34 mouse cellular contexts compared by ENCODE assay signal in the genomic region with DNA sequence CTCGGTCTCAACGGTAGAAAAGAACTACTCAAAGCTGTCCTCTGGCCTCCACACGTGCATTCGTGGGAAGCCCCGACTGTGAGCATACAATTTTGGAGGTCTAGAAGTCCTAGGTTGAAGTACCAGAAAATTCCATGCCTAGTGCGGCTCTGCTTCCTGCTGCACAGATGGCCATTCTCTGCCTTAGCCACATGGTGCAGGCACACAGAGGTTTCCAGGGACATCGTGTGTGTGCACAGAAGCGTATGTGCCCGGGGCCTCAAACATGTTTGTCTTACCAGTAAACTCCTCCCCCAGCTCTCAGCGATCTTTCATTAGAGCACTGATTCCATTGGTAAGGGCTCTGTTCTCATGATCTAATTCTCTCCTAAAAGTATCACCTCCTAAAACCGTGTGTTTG. TPM values are rescaled to one million over a fixed set of nuclear protein-coding genes. Genes with fewer than 3 reads are reported as not detected.
DNase-seq lines count a peak whose midpoint lies in the region; ATAC-seq and TF ChIP-seq lines count a peak whose summit lies in the region.
"Had no signal": no experiment of that assay in that cellular context is flagged by ENCODE, and none has a peak within 500 bp of the region (broad histone marks: within the 10 kb centered on the region; RNA-seq: fewer than 3 reads in every experiment).

No protein-coding gene starts in this region.

- no peak for DNase-seq in forebrain, postnatal 0 days
- DNase-seq in layer of hippocampus, adult 2 months (ENCODE audit: low spot score in 2 of 2): no peak
- DNase-seq in layer of hippocampus, postnatal 36 days: no peak
- DNase-seq in urinary bladder, postnatal 10 days (ENCODE audit: low spot score): no peak
- DNase-seq: adrenal gland, postnatal 14 days; cerebellum, adult 18-20 months; gastrocnemius, adult 2 months; gastrocnemius, postnatal 36 days; heart, adult 2 months; heart, postnatal 4 days; kidney, adult 11 months; kidney, postnatal 25 days; right cerebral cortex, postnatal 4 days; thymus, postnatal 4 days had no signal

- H3K4me3 ChIP-seq in forebrain, embryonic 15.5 days: no peak overlapping the region
- no peak overlapping the region for H3K4me3 ChIP-seq in forebrain, postnatal 0 days (ENCODE audit: low read depth, low read length)
- no peak overlapping the region for H3K4me3 ChIP-seq in layer of hippocampus, adult 2 months
- no peak overlapping the region for H3K4me3 ChIP-seq in neural tube, embryonic 13.5 days
- H3K4me3 ChIP-seq in neural tube, embryonic 15.5 days (replicated peaks): no peak overlapping the region
- H3K4me3 ChIP-seq in hindbrain, embryonic 16.5 days (ENCODE audit: low read length): no peak overlapping the region
- H3K4me3 ChIP-seq: embryonic facial prominence, embryonic 13.5 days; gastrocnemius, adult 2 months; heart, adult 2 months; heart, embryonic 12.5 days; kidney, embryonic 15.5 days; limb, embryonic 13.5 days; lung, embryonic 15.5 days; midbrain, embryonic 10.5 days had no signal

- 0 out of 2 replicates have a peak overlapping the region, but pooled peaks have one; percentile 4 for H3K27ac ChIP-seq in forebrain, embryonic 15.5 days (replicated peaks)
- no peak overlapping the region for H3K27ac ChIP-seq in forebrain, postnatal 0 days (ENCODE audit: low read depth, low read length)
- H3K27ac ChIP-seq in layer of hippocampus, adult 2 months: peak overlapping the region; percentile 63
- peak overlapping the region; percentile 81 for H3K27ac ChIP-seq in neural tube, embryonic 13.5 days (replicated peaks)
- no peak overlapping the region; the same call in 1 of the 2 replicates for H3K27ac ChIP-seq in neural tube, embryonic 15.5 days (replicated peaks)
- 0 out of 2 replicates have a peak overlapping the region, but pooled peaks have one; percentile 23 for H3K27ac ChIP-seq in hindbrain, embryonic 16.5 days (ENCODE audit: low read depth, low read length)
- H3K27ac ChIP-seq: embryonic facial prominence, embryonic 13.5 days; gastrocnemius, adult 2 months; heart, adult 2 months; kidney, embryonic 15.5 days; limb, embryonic 13.5 days; lung, embryonic 15.5 days; midbrain, embryonic 10.5 days; stomach, postnatal 0 days had no signal

- 0 out of 2 replicates have a peak, but pooled peaks have one; percentile 12 for ATAC-seq in forebrain, embryonic 15.5 days (replicated peaks)
- ATAC-seq in forebrain, postnatal 0 days: no peak
- ATAC-seq in neural tube, embryonic 13.5 days (ENCODE audit: low read depth): peak; percentile 30; the same call in 1 of the 2 replicates
- no peak for ATAC-seq in neural tube, embryonic 15.5 days (ENCODE audit: low FRiP score)
- ATAC-seq in hindbrain, embryonic 16.5 days: no peak
- ATAC-seq: CD4-positive, CD25-positive, alpha-beta regulatory T cell, adult 4 months; inflammation-experienced regulatory T-cells, adult 6 months had no signal

- H3K9ac ChIP-seq in forebrain, embryonic 15.5 days (replicated peaks): no peak overlapping the region
- no peak overlapping the region for H3K9ac ChIP-seq in forebrain, postnatal 0 days
- H3K9ac ChIP-seq in neural tube, embryonic 13.5 days: 0 out of 2 replicates have a peak overlapping the region, but pooled peaks have one; percentile 17
- H3K9ac ChIP-seq in neural tube, embryonic 15.5 days (replicated peaks): no peak overlapping the region
- no peak overlapping the region for H3K9ac ChIP-seq in hindbrain, embryonic 16.5 days (ENCODE audit: low read depth, low read length)
- H3K9ac ChIP-seq: embryonic facial prominence, embryonic 13.5 days; heart, embryonic 12.5 days; kidney, embryonic 15.5 days; limb, embryonic 13.5 days; lung, embryonic 15.5 days had no signal

- WGBS in forebrain, embryonic 15.5 days: 72% methylated on average over 11 of the region's 11 CpGs
- 69% methylated on average over 11 of the region's 11 CpGs for WGBS in forebrain, postnatal 0 days
- WGBS in neural tube, embryonic 13.5 days: 66% methylated on average over 11 of the region's 11 CpGs
- WGBS in neural tube, embryonic 15.5 days: 55% methylated on average over 11 of the region's 11 CpGs
- 59% methylated on average over 11 of the region's 11 CpGs for WGBS in hindbrain, embryonic 16.5 days

- H3K27me3 ChIP-seq in forebrain, embryonic 15.5 days: peaks cover 9% of the 10 kb centered on the region; the same call in 1 of the 2 replicates
- no peaks in the 10 kb centered on the region; the same call in 1 of the 2 replicates for H3K27me3 ChIP-seq in forebrain, postnatal 0 days (ENCODE audit: insufficient read depth, low read length)
- peaks cover 26% of the 10 kb centered on the region for H3K27me3 ChIP-seq in neural tube, embryonic 13.5 days
- H3K27me3 ChIP-seq in neural tube, embryonic 15.5 days (replicated peaks): peaks cover 10% of the 10 kb centered on the region
- H3K27me3 ChIP-seq in hindbrain, embryonic 16.5 days (replicated peaks; ENCODE audit: control insufficient read depth, insufficient read depth, low read length): peaks cover 6% of the 10 kb centered on the region

- H3K4me1 ChIP-seq in forebrain, embryonic 15.5 days: peaks cover 33% of the 10 kb centered on the region
- no peaks in the 10 kb centered on the region for H3K4me1 ChIP-seq in forebrain, postnatal 0 days (ENCODE audit: insufficient read depth)
- H3K4me1 ChIP-seq in neural tube, embryonic 13.5 days (replicated peaks): peaks cover 71% of the 10 kb centered on the region
- peaks cover 50% of the 10 kb centered on the region for H3K4me1 ChIP-seq in neural tube, embryonic 15.5 days
- peaks cover 13% of the 10 kb centered on the region for H3K4me1 ChIP-seq in hindbrain, embryonic 16.5 days (ENCODE audit: control insufficient read depth, insufficient read depth, low read depth, low read length)

- no peak for TF ChIP-seq CTCF in forebrain, postnatal 0 days (IDR thresholded peaks at IDR 0.05; ENCODE audit: low read depth)
- no peak for TF ChIP-seq CTCF in layer of hippocampus, adult 2 months (conservative IDR thresholded peaks at IDR 0.05)

- H3K9me3 ChIP-seq in forebrain, embryonic 15.5 days: no peaks in the 10 kb centered on the region
- no peaks in the 10 kb centered on the region for H3K9me3 ChIP-seq in forebrain, postnatal 0 days (ENCODE audit: low read length)
- H3K9me3 ChIP-seq in neural tube, embryonic 13.5 days: no peaks in the 10 kb centered on the region
- no peaks in the 10 kb centered on the region for H3K9me3 ChIP-seq in neural tube, embryonic 15.5 days (replicated peaks)
- H3K9me3 ChIP-seq in hindbrain, embryonic 16.5 days (ENCODE audit: control insufficient read depth, low read length): no peaks in the 10 kb centered on the region
- H3K9me3 ChIP-seq: embryonic facial prominence, embryonic 13.5 days; heart, embryonic 12.5 days; kidney, embryonic 15.5 days; limb, embryonic 13.5 days; lung, embryonic 15.5 days; midbrain, embryonic 10.5 days had no signal

- H3K4me2 ChIP-seq in forebrain, embryonic 15.5 days (replicated peaks): no peak overlapping the region
- H3K4me2 ChIP-seq in forebrain, postnatal 0 days (ENCODE audit: low read depth): no peak overlapping the region
- H3K4me2 ChIP-seq in neural tube, embryonic 13.5 days: no peak overlapping the region
- no peak overlapping the region for H3K4me2 ChIP-seq in neural tube, embryonic 15.5 days
- H3K4me2 ChIP-seq in hindbrain, embryonic 16.5 days (ENCODE audit: low read length): no peak overlapping the region
- H3K4me2 ChIP-seq: embryonic facial prominence, embryonic 13.5 days; heart, embryonic 12.5 days; kidney, embryonic 15.5 days; limb, embryonic 13.5 days; liver, embryonic 11.5 days; lung, embryonic 15.5 days had no signal

- peaks cover 7% of the 10 kb centered on the region; the same call in 1 of the 2 replicates for H3K36me3 ChIP-seq in forebrain, embryonic 15.5 days
- peaks cover 7% of the 10 kb centered on the region; the same call in 1 of the 2 replicates for H3K36me3 ChIP-seq in forebrain, postnatal 0 days (ENCODE audit: insufficient read depth)
- peaks cover 17% of the 10 kb centered on the region for H3K36me3 ChIP-seq in neural tube, embryonic 13.5 days
- H3K36me3 ChIP-seq in neural tube, embryonic 15.5 days: no peaks in the 10 kb centered on the region
- no peaks in the 10 kb centered on the region for H3K36me3 ChIP-seq in hindbrain, embryonic 16.5 days (ENCODE audit: control insufficient read depth, insufficient read depth, low read length)
- H3K36me3 ChIP-seq: embryonic facial prominence, embryonic 13.5 days; heart, embryonic 12.5 days; kidney, embryonic 15.5 days; limb, embryonic 13.5 days; lung, embryonic 15.5 days had no signal

RNA-seq across cellular contexts. Expression of a gene that starts 7.4 kb away (rescaled TPM):
- 11.1 and 13.0 TPM in 2 replicates for polyA plus RNA-seq in forebrain, embryonic 15.5 days (2015; fragmentation: Nextera tagmentation; extraction: Ambion mirVana)
- total RNA-seq in forebrain, postnatal 0 days (2014; rRNA removed): 18.4 and 27.3 TPM in 2 replicates
- 11.9 and 16.4 TPM in 2 replicates for polyA plus RNA-seq in forebrain, postnatal 0 days (2015; fragmentation: Nextera tagmentation; extraction: Ambion mirVana)
- total RNA-seq in layer of hippocampus, adult 2 months (2021): 10 to 100 TPM; 76.0 to 80.6 TPM
- total RNA-seq in layer of hippocampus, postnatal 36 days (2021): 10 to 100 TPM; 71.6 to 77.6 TPM
- polyA plus RNA-seq in neural tube, embryonic 13.5 days (2015; fragmentation: Nextera tagmentation; extraction: Ambion mirVana): 19.0 TPM in 2 replicates
- polyA plus RNA-seq in neural tube, embryonic 15.5 days (2015; fragmentation: Nextera tagmentation; extraction: Ambion mirVana): 25.8 and 27.7 TPM in 2 replicates
- polyA plus RNA-seq in hindbrain, embryonic 16.5 days (2015; fragmentation: Nextera tagmentation; extraction: Ambion mirVana): 28.6 and 32.1 TPM in 2 replicates

RNA-seq across cellular contexts. Expression of a gene that starts 16.6 kb away (rescaled TPM):
- 20.9 and 22.9 TPM in 2 replicates for polyA plus RNA-seq in forebrain, embryonic 15.5 days (2015; fragmentation: Nextera tagmentation; extraction: Ambion mirVana)
- total RNA-seq in forebrain, postnatal 0 days (2014; rRNA removed): 7.4 and 8.5 TPM in 2 replicates
- 3.7 and 4.3 TPM in 2 replicates for polyA plus RNA-seq in forebrain, postnatal 0 days (2015; fragmentation: Nextera tagmentation; extraction: Ambion mirVana)
- total RNA-seq in layer of hippocampus, adult 2 months (2021): 10 to 100 TPM; 24.4 to 25.4 TPM
- total RNA-seq in layer of hippocampus, postnatal 36 days (2021): 10 to 100 TPM; 25.1 to 27.1 TPM
- 30.0 and 30.2 TPM in 2 replicates for polyA plus RNA-seq in neural tube, embryonic 13.5 days (2015; fragmentation: Nextera tagmentation; extraction: Ambion mirVana)
- polyA plus RNA-seq in neural tube, embryonic 15.5 days (2015; fragmentation: Nextera tagmentation; extraction: Ambion mirVana): 7.5 and 9.2 TPM in 2 replicates
- polyA plus RNA-seq in hindbrain, embryonic 16.5 days (2015; fragmentation: Nextera tagmentation; extraction: Ambion mirVana): 7.6 and 8.0 TPM in 2 replicates
- total RNA-seq: gastrocnemius, adult 2 months; gastrocnemius, postnatal 36 days; heart, adult 2 months; heart, postnatal 4 days; megakaryocyte progenitor cell, adult 5-6 weeks; neutrophil, adult 5-6 weeks had no signal
- polyA plus RNA-seq: CD4-positive, CD25-positive, alpha-beta regulatory T cell, adult 4 months; heart, adult 2 months; heart, postnatal 0 days; inflammation-experienced regulatory T-cells, adult 6 months; limb, embryonic 13.5 days; liver, embryonic 11.5 days; liver, embryonic 16.5 days; lung, embryonic 15.5 days; spleen, adult 2 months; stomach, postnatal 0 days; thymus, postnatal 0 days had no signal

RNA-seq across cellular contexts. Expression of a gene that starts 45.4 kb away (rescaled TPM):
- 1.8 and 2.2 TPM in 2 replicates for polyA plus RNA-seq in forebrain, embryonic 15.5 days (2015; fragmentation: Nextera tagmentation; extraction: Ambion mirVana)
- total RNA-seq in forebrain, postnatal 0 days (2014; rRNA removed): 1.6 TPM in 1 of 2 replicates, not detected in the other
- polyA plus RNA-seq in forebrain, postnatal 0 days (2015; fragmentation: Nextera tagmentation; extraction: Ambion mirVana): 0.69 and 1.1 TPM in 2 replicates
- 1 to 10 TPM; 2.7 to 5.1 TPM for total RNA-seq in layer of hippocampus, adult 2 months (2021)
- 1 to 10 TPM; 2.9 to 4.3 TPM for total RNA-seq in layer of hippocampus, postnatal 36 days (2021)
- 6.9 and 7.4 TPM in 2 replicates for polyA plus RNA-seq in neural tube, embryonic 13.5 days (2015; fragmentation: Nextera tagmentation; extraction: Ambion mirVana)
- polyA plus RNA-seq in neural tube, embryonic 15.5 days (2015; fragmentation: Nextera tagmentation; extraction: Ambion mirVana): 2.1 and 4.0 TPM in 2 replicates
- polyA plus RNA-seq in hindbrain, embryonic 16.5 days (2015; fragmentation: Nextera tagmentation; extraction: Ambion mirVana): 1.3 TPM in 2 replicates
- total RNA-seq: neutrophil, adult 5-6 weeks had no signal
- polyA plus RNA-seq: CD4-positive, CD25-positive, alpha-beta regulatory T cell, adult 4 months; inflammation-experienced regulatory T-cells, adult 6 months had no signal

Comparison
In these comparisons a context has a peak if more than half of its experiments do, and no peak if none do; other contexts are left out.
1. ATAC-seq: peak in forebrain, embryonic 15.5 days (single experiment) and neural tube, embryonic 13.5 days (single experiment); none in forebrain, postnatal 0 days (single experiment), neural tube, embryonic 15.5 days (single experiment) and hindbrain, embryonic 16.5 days (single experiment).
2. H3K27ac ChIP-seq: peak in forebrain, embryonic 15.5 days (single experiment), layer of hippocampus, adult 2 months (single experiment), neural tube, embryonic 13.5 days (single experiment) and hindbrain, embryonic 16.5 days (single experiment); none in forebrain, postnatal 0 days (single experiment) and neural tube, embryonic 15.5 days (single experiment).